Mouse (Mus musculus) granulocyte monocyte progenitor cell, adult 5-6 weeks (primary cell): ENCODE data around the gene Ptgfr. TPM values are rescaled to one million over a fixed set of nuclear protein-coding genes. Genes with fewer than 3 reads are reported as not detected.

ENCODE experiments used
- ATAC-seq: replicated peaks from 2 replicates; pipeline ENCODE4 v1.8.0; 2016; ENCODE audit warnings: mild to moderate bottlenecking, moderate TSS enrichment, inconsistent platforms; ENCODE audit not compliant: poor library complexity, severe bottlenecking
- total RNA-seq, 2 experiments: library from RNA; stranded (forward) in 1 of 2; stranded (reverse) in 1 of 2; fragments of 200-712, 200-1000 nt in 1 of 2; fragments of >200 nt in 1 of 2; fragmentation: Nextera tagmentation in 1 of 2; gene quantifications; 2 replicates each; pipeline ENCODE4 v1.2.3; 2014 to 2017

Gene Ptgfr
- total RNA-seq, 2 experiments from 2014 or later: not detected

DNA sequence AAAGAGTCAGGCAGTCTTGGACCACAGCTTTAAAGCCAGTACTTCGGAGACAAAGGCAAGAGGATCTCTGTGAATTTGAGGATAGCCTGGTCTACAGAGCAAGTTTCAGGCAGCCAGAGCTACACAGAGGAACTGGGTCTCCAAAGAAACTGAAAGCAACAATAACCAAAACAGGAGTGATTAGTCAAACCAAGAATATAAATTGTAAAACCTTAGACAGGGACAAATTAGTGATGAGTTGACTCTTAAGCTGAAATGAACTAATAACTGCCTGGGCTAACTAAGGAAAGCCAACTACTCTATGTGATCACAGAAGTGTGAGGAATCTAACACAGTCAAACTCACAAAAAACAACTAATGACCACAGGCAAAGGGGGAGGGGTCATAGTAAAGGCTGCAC, 88.9 kb downstream of the Ptgfr start:
- ATAC-seq: no peak

Other genes starting within 250 kb of the Ptgfr start
- not detected in 2 replicates for gene Ifi44, start 87.7 kb downstream of the Ptgfr start, total RNA-seq (2014; fragmentation: Nextera tagmentation)
- 0.04 and 0.10 TPM in 2 replicates for gene Ifi44, start 87.7 kb downstream of the Ptgfr start, total RNA-seq (2017)
- gene Ifi44l, start 74.7 kb downstream of the Ptgfr start, total RNA-seq (2014; fragmentation: Nextera tagmentation): not detected in 2 replicates
- gene Ifi44l, start 74.7 kb downstream of the Ptgfr start, total RNA-seq (2017): not detected in 2 replicates